Mouse (Mus musculus) forebrain, embryonic 11.5 days (tissue): ENCODE data around the gene 9130230L23Rik. TPM values are rescaled to one million over a fixed set of nuclear protein-coding genes. Genes with fewer than 3 reads are reported as not detected.

Experiments used
- ATAC-seq: fragments of 200-750 bp; cut with Nextera tagmentation; replicated peaks from 2 replicates; pipeline ENCODE4 v1.8.0; 2017; ENCODE audit warnings: moderate TSS enrichment; ENCODE audit not compliant: low FRiP score
- DNase-seq: peaks from one replicate; pipeline ENCODE4 v3.0.0-alpha.2; 2017; ENCODE audit warnings: low spot score
- H3K27ac ChIP-seq: fragments of 300-500 bp; sonication (generic); 2 replicates; pipeline ENCODE4 v1.5.1; 2014; ENCODE audit warnings: low read depth, low read length
- H3K27me3 ChIP-seq: fragments of 300-500 bp; sonication (generic); 2 replicates; pipeline ENCODE4 v1.6.1; 2014; ENCODE audit warnings: mild to moderate bottlenecking, low read length, mixed read lengths; ENCODE audit not compliant: control insufficient read depth, insufficient read depth
- H3K36me3 ChIP-seq: fragments of 300-500 bp; sonication (generic); 2 replicates; pipeline ENCODE4 v1.6.1; 2014; ENCODE audit warnings: mild to moderate bottlenecking, low read length, moderate library complexity, mixed read lengths; ENCODE audit not compliant: control insufficient read depth, insufficient read depth
- H3K4me1 ChIP-seq: fragments of 300-500 bp; sonication (generic); replicated peaks from 2 replicates; pipeline ENCODE4 v1.6.1; 2014; ENCODE audit warnings: low read length, mixed read lengths; ENCODE audit not compliant: control insufficient read depth, insufficient read depth
- H3K4me2 ChIP-seq: fragments of 300-500 bp; sonication (generic); 2 replicates; pipeline ENCODE4 v1.6.1; 2014; ENCODE audit warnings: low read depth, mild to moderate bottlenecking, low read length, moderate library complexity, mixed read lengths; ENCODE audit not compliant: severe bottlenecking
- H3K4me3 ChIP-seq: fragments of 300-500 bp; sonication (generic); 2 replicates; pipeline ENCODE4 v1.5.1; 2014; ENCODE audit warnings: low read depth, low read length
- H3K9ac ChIP-seq: fragments of 300-500 bp; sonication (generic); 2 replicates; pipeline ENCODE4 v1.6.1; 2014; ENCODE audit warnings: low read length
- H3K9me3 ChIP-seq: fragments of 300-500 bp; sonication (generic); 2 replicates; pipeline ENCODE4 v1.6.1; 2016; ENCODE audit warnings: low read length, mixed read lengths; ENCODE audit not compliant: control insufficient read depth
- WGBS: fragments of 180-500 bp; shearing (Covaris S2); extraction: QIAGEN DNeasy Blood & Tissue Kit; methylation state at CpG from one replicate; pipeline ENCODE4 v1.1.7; 2014; 5-methylcytosine and 5-hydroxymethylcytosine counted together
- polyA plus RNA-seq: library from polyadenylated mRNA; unstranded; fragments of >200 nt; fragmentation: Nextera tagmentation; extraction: Ambion mirVana; gene quantifications from 2 replicates; pipeline ENCODE4 v1.2.1, GENCODE M21; 2014

The 9130230L23Rik gene
- polyA plus RNA-seq, 1 experiment from 2014 or later: 0.32 TPM

GRCm38 (mm10) chr5:66037066-66037465 is 33.0 kb upstream of the 9130230L23Rik start:
- Histone ChIP-seq H3K27ac (no peak overlapping the region), H3K4me2 (no peak overlapping the region), H3K36me3 (no peaks in the 10 kb centered on the region), H3K4me1 (no peaks in the 10 kb centered on the region), H3K27me3 (no peaks in the 10 kb centered on the region), H3K4me3 (no peak overlapping the region), H3K9me3 (no peaks in the 10 kb centered on the region), H3K9ac (no peak overlapping the region)
- WGBS: 77% methylated on average over 6 of the region's 6 CpGs
- ATAC-seq (no peak), DNase-seq (no peak)

GRCm38 (mm10) chr5:66036440-66037054 is 32.5 kb upstream of the 9130230L23Rik start:
- Histone ChIP-seq H3K9me3 (no peaks in the 10 kb centered on the region), H3K9ac (no peak overlapping the region), H3K27me3 (no peaks in the 10 kb centered on the region), H3K36me3 (no peaks in the 10 kb centered on the region), H3K4me3 (no peak overlapping the region), H3K4me1 (no peaks in the 10 kb centered on the region), H3K27ac (no peak overlapping the region), H3K4me2 (no peak overlapping the region)
- DNase-seq: no peak
- 47% methylated on average over 7 of the region's 7 CpGs for WGBS
- no peak for ATAC-seq

- Histone ChIP-seq H3K27ac (no peak overlapping the region), H3K4me2 (no peak overlapping the region), H3K9me3 (no peaks in the 10 kb centered on the region), H3K4me1 (no peaks in the 10 kb centered on the region), H3K27me3 (no peaks in the 10 kb centered on the region), H3K4me3 (no peak overlapping the region), H3K36me3 (no peaks in the 10 kb centered on the region), H3K9ac (no peak overlapping the region)
- no peak for DNase-seq
- no peak for ATAC-seq
- WGBS: 67% methylated on average over 14 of the region's 14 CpGs
These were observed 30.5 kb upstream of the 9130230L23Rik start for GRCm38 (mm10) chr5:66034375-66035195.

DNA sequence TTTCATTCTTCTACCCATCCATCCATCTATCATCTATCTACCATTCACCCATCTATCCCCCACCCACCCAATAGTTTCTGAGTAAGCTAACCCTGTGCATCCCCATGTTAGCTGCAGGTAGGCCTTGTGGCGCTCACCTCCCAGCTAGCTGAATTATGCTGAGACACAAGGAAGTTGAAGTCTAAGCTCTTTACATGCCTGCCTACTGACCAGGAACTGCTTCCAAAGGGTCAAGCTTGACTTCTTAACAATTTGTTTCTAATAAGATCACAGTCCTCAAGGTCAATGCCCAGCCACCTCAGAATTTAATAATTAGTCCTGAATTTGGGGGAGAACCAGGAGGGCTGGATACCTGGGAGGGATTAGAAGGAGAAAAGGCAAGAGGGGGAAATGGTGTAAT is 28.7 kb upstream of the 9130230L23Rik start:
- ATAC-seq: no peak
- H3K36me3 ChIP-seq: no peaks in the 10 kb centered on the region
- WGBS: 86% methylated on average over 1 of the region's 1 CpGs

GRCm38 (mm10) chr5:66031699-66032098 is 27.6 kb upstream of the 9130230L23Rik start:
- Histone ChIP-seq H3K36me3 (no peaks in the 10 kb centered on the region), H3K4me1 (no peaks in the 10 kb centered on the region), H3K27me3 (no peaks in the 10 kb centered on the region), H3K9me3 (no peaks in the 10 kb centered on the region; the same call in 1 of the 2 replicates), H3K4me3 (no peak overlapping the region), H3K9ac (no peak overlapping the region), H3K4me2 (no peak overlapping the region), H3K27ac (no peak overlapping the region)
- 86% methylated on average over 5 of the region's 5 CpGs for WGBS
- DNase-seq (no peak), ATAC-seq (no peak)

More for the DNA sequence above, 28.7 kb upstream of the 9130230L23Rik start:
- DNase-seq: no peak
- Histone ChIP-seq H3K27ac (no peak overlapping the region), H3K9me3 (no peaks in the 10 kb centered on the region), H3K27me3 (no peaks in the 10 kb centered on the region), H3K4me2 (no peak overlapping the region), H3K4me3 (no peak overlapping the region), H3K4me1 (no peaks in the 10 kb centered on the region), H3K9ac (no peak overlapping the region)

- Histone ChIP-seq H3K27me3 (no peaks in the 10 kb centered on the region), H3K9me3 (no peaks in the 10 kb centered on the region; the same call in 1 of the 2 replicates), H3K4me1 (no peaks in the 10 kb centered on the region), H3K9ac (no peak overlapping the region), H3K4me3 (no peak overlapping the region), H3K36me3 (no peaks in the 10 kb centered on the region), H3K4me2 (no peak overlapping the region), H3K27ac (no peak overlapping the region)
- DNase-seq: no peak
- 91% methylated on average over 5 of the region's 5 CpGs for WGBS
- no peak for ATAC-seq
These were observed 24.1 kb upstream of the 9130230L23Rik start for GRCm38 (mm10) chr5:66028232-66028631.

DNA sequence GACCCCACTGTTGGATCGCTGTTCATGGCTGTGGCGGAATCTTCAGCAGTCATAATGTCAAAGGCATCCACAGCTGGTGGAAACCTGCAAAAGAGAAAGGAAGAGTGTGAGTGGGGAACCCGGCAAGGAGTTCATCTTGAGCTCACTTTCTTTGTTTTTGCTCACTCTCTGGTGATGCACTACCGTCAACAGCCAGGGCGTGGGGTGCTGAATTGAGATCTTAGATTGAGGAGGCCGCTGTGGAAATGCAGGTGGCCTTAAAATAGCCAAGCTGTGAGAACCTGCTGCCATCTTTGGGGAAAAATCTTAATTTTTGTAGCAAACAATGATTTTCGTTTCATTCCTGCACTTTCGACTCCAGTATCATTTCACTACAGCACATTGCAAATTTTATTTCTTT is 23.1 kb upstream of the 9130230L23Rik start:
- WGBS: 94% methylated on average over 8 of the region's 8 CpGs
- Histone ChIP-seq H3K4me2 (no peak overlapping the region), H3K4me3 (no peak overlapping the region), H3K27ac (no peak overlapping the region), H3K36me3 (no peaks in the 10 kb centered on the region), H3K4me1 (no peaks in the 10 kb centered on the region), H3K9ac (no peak overlapping the region), H3K9me3 (no peaks in the 10 kb centered on the region; the same call in 1 of the 2 replicates), H3K27me3 (no peaks in the 10 kb centered on the region)
- ATAC-seq: no peak
- no peak for DNase-seq

DNA sequence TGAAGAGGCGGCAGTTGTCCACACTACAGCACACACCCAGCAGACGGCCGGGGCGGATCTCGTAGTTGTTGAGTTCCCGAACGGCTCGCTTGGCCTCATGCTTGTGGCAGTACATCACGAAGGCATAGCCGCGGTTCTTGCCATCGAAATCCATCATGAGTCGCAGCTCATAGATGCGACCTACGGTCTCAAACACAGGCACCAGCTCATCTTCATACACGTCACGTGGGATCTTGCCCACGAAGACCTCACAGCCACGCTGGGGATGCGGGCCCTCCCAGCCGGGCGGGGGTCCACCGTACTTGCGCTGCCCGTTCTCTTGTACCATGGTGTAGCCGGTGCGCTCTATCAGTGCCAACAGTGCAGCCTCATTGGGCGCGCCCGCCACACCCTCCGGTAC is 22.7 kb upstream of the 9130230L23Rik start:
- ATAC-seq (no peak), DNase-seq (no peak)
- Histone ChIP-seq H3K4me1 (no peaks in the 10 kb centered on the region), H3K27ac (no peak overlapping the region), H3K9me3 (no peaks in the 10 kb centered on the region; the same call in 1 of the 2 replicates), H3K36me3 (no peaks in the 10 kb centered on the region), H3K9ac (no peak overlapping the region), H3K4me3 (no peak overlapping the region), H3K27me3 (no peaks in the 10 kb centered on the region), H3K4me2 (no peak overlapping the region)
- WGBS: 96% methylated on average over 31 of the region's 31 CpGs
